Mouse (Mus musculus) adrenal gland, postnatal 36 days (tissue): ENCODE data around the gene Ctsw. TPM values are rescaled to one million over a fixed set of nuclear protein-coding genes. Genes with fewer than 3 reads are reported as not detected.

Experiments
- total RNA-seq, 2 experiments: library from RNA; stranded (reverse); gene quantifications; 2 replicates each; pipeline ENCODE4 v1.2.3; 2021

The Ctsw gene
- total RNA-seq, 2 experiments from 2014 or later = 0.26 TPM; not detected in 1

Other genes with a start within 250 kb of the Ctsw start
- 10 to 100 TPM; 15.6 to 23.6 TPM for gene Pacs1, start 195.4 kb downstream of the Ctsw start, total RNA-seq
- 100 to 1,000 TPM; 165 to 171 TPM for gene Sf3b2, start 173.1 kb downstream of the Ctsw start, total RNA-seq
- not detected for gene Gal3st3, start 170.2 kb downstream of the Ctsw start, total RNA-seq
- not detected for gene Catsper1, start 132.8 kb downstream of the Ctsw start, total RNA-seq
- 1 to 10 TPM; 2.1 to 2.5 TPM for gene Cst6, start 118.9 kb downstream of the Ctsw start, total RNA-seq
- 10 to 100 TPM; 24.4 to 26.1 TPM for gene Eif1ad, start 101.8 kb downstream of the Ctsw start, total RNA-seq
- gene Banf1, start 101.3 kb downstream of the Ctsw start, total RNA-seq = 100 to 1,000 TPM; 152 to 165 TPM
- 10 to 100 TPM; 79.1 to 86.5 TPM for gene Sart1, start 79.8 kb downstream of the Ctsw start, total RNA-seq
- not detected for gene Tsga10ip, start 66.0 kb downstream of the Ctsw start, total RNA-seq
- 100 to 1,000 TPM; 250 to 263 TPM for gene Drap1, start 43.5 kb downstream of the Ctsw start, total RNA-seq
- gene AI837181, start 43.4 kb downstream of the Ctsw start, total RNA-seq = 10 to 100 TPM; 43.7 to 50.6 TPM
- gene Fosl1, start 21.0 kb downstream of the Ctsw start, total RNA-seq = 1 to 10 TPM in 1 of 2 experiments, not detected in 1; 5.3 TPM
- 1 to 10 TPM; 7.9 to 8.3 TPM for gene Ccdc85b, start 10.6 kb downstream of the Ctsw start, total RNA-seq
- gene Fibp, start 7.9 kb downstream of the Ctsw start, total RNA-seq = 10 to 100 TPM; 89.1 to 95.3 TPM
- gene Efemp2, start 5.4 kb upstream of the Ctsw start, total RNA-seq = 10 to 100 TPM; 50.2 to 87.9 TPM
- 10 to 100 TPM; 23.1 to 30.7 TPM for gene Mus81, start 19.9 kb upstream of the Ctsw start, total RNA-seq
- 100 to 1,000 TPM; 659 to 740 TPM for gene Cfl1, start 21.9 kb upstream of the Ctsw start, total RNA-seq
- gene 1700020D05Rik, start 35.3 kb upstream of the Ctsw start, total RNA-seq = 1 to 10 TPM; 1.0 to 1.5 TPM
- gene Snx32, start 42.0 kb upstream of the Ctsw start, total RNA-seq = 10 to 100 TPM; 11.1 to 12.1 TPM
- gene Ovol1, start 92.1 kb upstream of the Ctsw start, total RNA-seq = not detected
- 1 to 10 TPM; 7.8 to 8.3 TPM for gene Ap5b1, start 99.5 kb upstream of the Ctsw start, total RNA-seq
- gene Rnaseh2c, start 133.4 kb upstream of the Ctsw start, total RNA-seq = 100 to 1,000 TPM; 124 to 139 TPM
- 10 to 100 TPM; 66.2 to 68.2 TPM for gene Kat5, start 141.7 kb upstream of the Ctsw start, total RNA-seq
- 10 to 100 TPM; 85.7 to 86.4 TPM for gene Rela, start 169.0 kb upstream of the Ctsw start, total RNA-seq
- 10 to 100 TPM; 40.5 to 57.2 TPM for gene Sipa1, start 195.2 kb upstream of the Ctsw start, total RNA-seq
- gene Map3k11, start 220.2 kb upstream of the Ctsw start, total RNA-seq = 10 to 100 TPM; 44.7 to 45.8 TPM
- 100 to 1,000 TPM in 1 of 2 experiments, 10 to 100 TPM in 1; 89.5 to 108 TPM for gene Pcnx3, start 220.4 kb upstream of the Ctsw start, total RNA-seq
- gene Kcnk7, start 235.9 kb upstream of the Ctsw start, total RNA-seq = not detected